Mouse (Mus musculus) hindbrain, embryonic 12.5 days (tissue): ENCODE results near the gene Exoc3l4. TPM values are rescaled to one million over a fixed set of nuclear protein-coding genes. Genes with fewer than 3 reads are reported as not detected.

ENCODE experiments used
- ATAC-seq: fragments of 200-750 bp; cut with Nextera tagmentation; 2 replicates; pipeline ENCODE4 v1.8.0; 2017; ENCODE audit warnings: moderate TSS enrichment; ENCODE audit not compliant: low FRiP score
- H3K27ac ChIP-seq: fragments of 300-500 bp; sonication (generic); 2 replicates; pipeline ENCODE4 v1.5.1; 2016; ENCODE audit warnings: mild to moderate bottlenecking
- H3K27me3 ChIP-seq: fragments of 300-500 bp; sonication (generic); 2 replicates; pipeline ENCODE4 v1.6.1; 2016; ENCODE audit warnings: mild to moderate bottlenecking
- H3K36me3 ChIP-seq: fragments of 300-500 bp; sonication (generic); 2 replicates; pipeline ENCODE4 v1.6.1; 2016; ENCODE audit warnings: mild to moderate bottlenecking
- H3K4me1 ChIP-seq: fragments of 300-500 bp; sonication (generic); 2 replicates; pipeline ENCODE4 v1.6.1; 2016
- H3K4me2 ChIP-seq: fragments of 300-500 bp; sonication (generic); replicated peaks from 2 replicates; pipeline ENCODE4 v1.6.1; 2016; ENCODE audit warnings: mild to moderate bottlenecking
- H3K4me3 ChIP-seq: fragments of 300-500 bp; sonication (generic); 2 replicates; pipeline ENCODE4 v1.5.1; 2016; ENCODE audit warnings: mild to moderate bottlenecking
- H3K9ac ChIP-seq: fragments of 300-500 bp; sonication (generic); 2 replicates; pipeline ENCODE4 v1.6.1; 2016; ENCODE audit warnings: mild to moderate bottlenecking, moderate library complexity
- H3K9me3 ChIP-seq: fragments of 300-500 bp; sonication (generic); replicated peaks from 2 replicates; pipeline ENCODE4 v1.6.1; 2016; ENCODE audit warnings: mild to moderate bottlenecking
- WGBS: fragments of 180-500 bp; shearing (Covaris S2); methylation state at CpG from one replicate; pipeline ENCODE4 v1.1.7; 2016; 5-methylcytosine and 5-hydroxymethylcytosine counted together
- polyA plus RNA-seq: library from polyadenylated mRNA; unstranded; fragments of >200 nt; fragmentation: Nextera tagmentation; extraction: Ambion mirVana; gene quantifications from 2 replicates; pipeline ENCODE4 v1.2.1, GENCODE M21; 2016

The Exoc3l4 gene
- polyA plus RNA-seq, 1 experiment from 2014 or later: 5.1 TPM

DNA sequence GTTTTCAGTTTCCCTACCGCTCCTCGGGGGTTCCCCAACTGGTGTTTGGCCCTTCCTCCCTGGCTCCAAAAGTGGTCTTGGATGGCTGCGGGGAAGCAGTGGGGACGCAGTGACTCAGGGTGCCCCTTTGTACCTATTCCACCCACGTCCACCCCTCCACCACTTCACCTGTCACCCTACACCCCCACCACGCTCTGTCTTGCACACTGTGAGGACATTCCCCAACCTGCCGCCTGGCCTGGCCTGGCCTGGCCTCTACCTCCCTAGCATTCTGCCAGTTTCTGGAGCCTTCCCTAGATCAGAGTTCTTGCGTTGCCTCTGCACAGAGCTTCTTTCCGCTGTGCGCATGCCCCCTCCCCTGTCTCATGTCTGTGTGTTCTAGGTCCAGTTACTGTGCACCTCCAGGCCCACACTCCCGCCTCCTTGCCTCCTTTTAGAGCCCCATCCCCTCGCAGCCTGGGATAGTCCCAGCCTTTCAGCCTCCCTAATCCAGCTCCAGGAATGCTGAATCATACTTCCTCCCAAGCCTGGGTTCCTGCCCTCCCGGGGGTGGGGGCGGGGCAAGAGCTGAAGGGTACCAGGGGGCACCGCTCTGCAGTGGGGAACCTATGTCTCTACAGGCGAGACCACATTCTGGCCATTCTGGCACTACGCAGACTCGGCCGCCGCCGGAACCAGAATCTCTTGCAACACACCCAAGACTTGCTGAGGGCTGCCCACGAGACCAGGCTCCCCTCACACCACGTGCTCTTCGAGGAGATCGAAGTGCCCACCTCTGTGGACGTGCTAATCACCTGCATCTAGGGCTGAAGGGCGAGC lies 13.4 kb downstream of the Exoc3l4 start:
- Histone ChIP-seq H3K4me2 (peak overlapping the region; percentile 59), H3K9me3 (no peaks in the 10 kb centered on the region), H3K27ac (no peak overlapping the region), H3K9ac (peak overlapping the region; percentile 56), H3K4me3 (peak overlapping the region; percentile 30), H3K27me3 (peaks cover 85% of the 10 kb centered on the region), H3K4me1 (peaks cover 40% of the 10 kb centered on the region), H3K36me3 (no peaks in the 10 kb centered on the region)
- WGBS: 11% methylated on average over 27 of the region's 27 CpGs
- no peak for ATAC-seq

DNA sequence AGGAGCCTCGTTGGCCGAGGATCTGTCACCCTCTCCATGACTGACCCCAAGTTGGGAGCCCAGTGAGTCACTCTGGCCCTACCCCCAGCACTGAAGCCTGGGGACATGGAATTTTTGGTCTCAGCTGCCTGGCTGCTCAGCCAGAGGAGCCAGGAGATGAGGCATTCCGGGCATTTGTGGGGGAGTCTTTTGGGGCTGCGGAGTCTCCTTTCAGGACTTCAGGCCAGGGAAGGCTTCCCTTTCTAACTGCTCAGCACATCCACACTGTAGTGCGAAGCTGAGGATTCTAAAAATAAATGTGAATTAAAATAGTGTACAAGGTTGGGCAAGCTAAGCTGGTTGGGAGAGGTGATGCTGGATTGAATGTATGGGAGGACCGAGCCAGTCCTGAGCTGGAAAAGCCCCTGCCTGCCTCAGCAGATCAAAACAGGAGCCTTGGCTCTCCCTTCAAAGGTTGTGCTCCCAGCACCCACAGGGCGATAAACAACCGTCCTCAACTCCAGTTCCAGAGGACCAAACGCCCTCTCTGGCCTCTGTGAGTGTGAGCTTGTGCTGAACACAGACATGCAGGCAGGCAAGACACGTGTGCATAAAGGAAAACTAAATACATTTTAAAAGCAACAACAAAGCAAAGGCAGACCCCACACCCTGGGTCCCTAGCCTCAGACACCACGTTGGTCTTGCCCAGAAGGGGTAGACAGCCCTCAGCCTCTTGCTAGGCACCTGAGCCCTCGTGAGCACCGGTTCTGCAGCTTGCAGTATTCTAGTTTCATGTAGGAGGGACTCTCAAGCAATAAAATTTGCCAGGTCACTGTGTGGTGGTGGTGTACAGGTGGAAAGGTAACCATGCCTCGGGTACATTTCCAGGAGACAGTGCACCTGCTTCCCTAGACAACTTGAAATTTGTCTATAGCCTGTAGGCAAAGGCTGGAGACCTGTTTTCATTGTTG lies 14.3 kb downstream of the Exoc3l4 start:
- ATAC-seq: no peak
- H3K4me1 ChIP-seq: peaks cover 41% of the 10 kb centered on the region
- H3K36me3 ChIP-seq: no peaks in the 10 kb centered on the region
- H3K9ac ChIP-seq: no peak overlapping the region
- 24% methylated on average over 14 of the region's 14 CpGs for WGBS
- no peak overlapping the region for H3K4me2 ChIP-seq
- peaks cover 82% of the 10 kb centered on the region for H3K27me3 ChIP-seq
- no peak overlapping the region for H3K27ac ChIP-seq
- no peak overlapping the region for H3K4me3 ChIP-seq
- H3K9me3 ChIP-seq: no peaks in the 10 kb centered on the region

GRCm38 (mm10) chr12:111432097-111432496 lies 15.3 kb downstream of the Exoc3l4 start:
- WGBS: 30% methylated on average over 4 of the region's 4 CpGs
- H3K4me1 ChIP-seq: peaks cover 41% of the 10 kb centered on the region

GRCm38 (mm10) chr12:111432751-111433331 lies 16.0 kb downstream of the Exoc3l4 start:
- H3K4me3 ChIP-seq: no peak overlapping the region
- ATAC-seq: no peak
- 55% methylated on average over 5 of the region's 5 CpGs for WGBS
- peaks cover 81% of the 10 kb centered on the region for H3K27me3 ChIP-seq
- H3K9me3 ChIP-seq: no peaks in the 10 kb centered on the region
- H3K9ac ChIP-seq: peak overlapping the region; percentile 32; the same call in 1 of the 2 replicates
- 0 out of 2 replicates have a peak overlapping the region, but pooled peaks have one; percentile 30 for H3K27ac ChIP-seq
- H3K36me3 ChIP-seq: no peaks in the 10 kb centered on the region
- H3K4me1 ChIP-seq: peaks cover 41% of the 10 kb centered on the region
- no peak overlapping the region for H3K4me2 ChIP-seq

More at GRCm38 (mm10) chr12:111432097-111432496, 15.3 kb downstream of the Exoc3l4 start:
- Histone ChIP-seq H3K27ac (no peak overlapping the region), H3K9ac (no peak overlapping the region), H3K4me3 (no peak overlapping the region), H3K27me3 (peaks cover 82% of the 10 kb centered on the region), H3K4me2 (no peak overlapping the region), H3K36me3 (no peaks in the 10 kb centered on the region), H3K9me3 (no peaks in the 10 kb centered on the region)
- no peak for ATAC-seq

- H3K27me3 ChIP-seq: peaks cover 74% of the 10 kb centered on the region
- no peak for ATAC-seq
- no peak overlapping the region for H3K4me2 ChIP-seq
- H3K4me3 ChIP-seq: no peak overlapping the region
- 30% methylated on average over 7 of the region's 7 CpGs for WGBS
- H3K9ac ChIP-seq: no peak overlapping the region
- H3K36me3 ChIP-seq: no peaks in the 10 kb centered on the region
- peaks cover 32% of the 10 kb centered on the region for H3K4me1 ChIP-seq
- no peaks in the 10 kb centered on the region for H3K9me3 ChIP-seq
- no peak overlapping the region for H3K27ac ChIP-seq
Observed at GRCm38 (mm10) chr12:111434164-111434744, 17.4 kb downstream of the Exoc3l4 start.

DNA sequence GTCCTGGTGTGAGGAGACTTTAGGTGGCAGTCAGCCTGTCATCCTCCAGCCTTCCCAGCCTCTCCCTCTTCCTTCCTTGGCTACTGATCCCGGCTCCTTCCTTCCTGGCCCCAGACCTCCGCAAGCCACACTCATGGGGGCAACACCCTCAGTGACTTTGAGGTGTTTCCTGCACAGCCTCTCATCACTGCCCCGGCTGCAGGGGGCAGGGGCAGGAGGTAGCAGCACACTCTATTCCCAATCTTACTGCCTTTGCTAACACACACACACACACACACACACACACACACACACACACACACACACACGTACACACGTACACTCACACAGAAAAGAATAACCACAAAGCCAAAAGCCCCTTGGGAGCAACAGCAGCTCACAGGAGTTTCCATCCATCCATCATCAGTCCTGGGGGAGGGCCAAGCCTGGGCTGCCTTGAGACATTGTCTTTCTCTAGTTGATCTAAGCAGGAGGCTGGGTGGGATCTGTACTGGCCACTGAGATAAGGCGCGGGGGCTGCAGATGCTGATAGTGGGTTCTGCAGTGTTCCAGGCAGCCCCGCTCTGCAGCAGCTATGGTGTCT lies 18.0 kb downstream of the Exoc3l4 start:
- 0 out of 2 replicates have a peak overlapping the region, but pooled peaks have one; percentile 3 for H3K4me2 ChIP-seq
- no peaks in the 10 kb centered on the region for H3K36me3 ChIP-seq
- H3K4me3 ChIP-seq: no peak overlapping the region
- H3K4me1 ChIP-seq: peaks cover 26% of the 10 kb centered on the region
- no peak overlapping the region for H3K27ac ChIP-seq
- ATAC-seq: no peak
- no peak overlapping the region for H3K9ac ChIP-seq
- H3K9me3 ChIP-seq: no peaks in the 10 kb centered on the region
- WGBS: 33% methylated on average over 8 of the region's 8 CpGs
- peaks cover 72% of the 10 kb centered on the region for H3K27me3 ChIP-seq

DNA sequence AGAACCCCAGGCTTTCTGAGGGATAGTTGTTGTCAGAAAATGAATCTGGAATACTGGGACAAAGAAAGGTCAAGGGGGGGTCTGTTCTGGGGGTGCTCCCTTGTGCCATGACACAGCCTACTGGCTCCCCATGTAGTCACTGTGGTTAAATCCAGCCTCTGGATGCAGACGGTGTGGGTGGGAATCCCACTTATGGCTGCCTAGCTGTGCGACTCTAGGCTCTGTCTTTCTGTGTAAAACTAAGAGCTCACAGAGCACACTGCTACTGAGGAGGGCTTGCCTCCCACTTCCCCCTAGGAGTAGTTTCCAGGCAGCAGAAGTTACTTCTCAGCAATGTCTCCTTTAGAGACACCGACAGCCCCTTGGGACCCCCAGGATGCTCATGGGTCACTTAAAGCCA lies 19.4 kb downstream of the Exoc3l4 start:
- Histone ChIP-seq H3K4me3 (no peak overlapping the region), H3K27ac (no peak overlapping the region), H3K27me3 (peaks cover 70% of the 10 kb centered on the region), H3K4me2 (no peak overlapping the region), H3K9ac (no peak overlapping the region), H3K36me3 (no peaks in the 10 kb centered on the region), H3K4me1 (peaks cover 16% of the 10 kb centered on the region), H3K9me3 (no peaks in the 10 kb centered on the region)
- WGBS: 75% methylated on average over 3 of the region's 3 CpGs
- no peak for ATAC-seq

- H3K27me3 ChIP-seq: peaks cover 70% of the 10 kb centered on the region
- peaks cover 16% of the 10 kb centered on the region for H3K4me1 ChIP-seq
Observed at GRCm38 (mm10) chr12:111436640-111437039, 19.8 kb downstream of the Exoc3l4 start.

GRCm38 (mm10) chr12:111437222-111437900 lies 20.5 kb downstream of the Exoc3l4 start:
- Histone ChIP-seq H3K4me2 (no peak overlapping the region), H3K4me1 (peaks cover 20% of the 10 kb centered on the region), H3K36me3 (no peaks in the 10 kb centered on the region), H3K9ac (no peak overlapping the region), H3K9me3 (no peaks in the 10 kb centered on the region), H3K27me3 (peaks cover 70% of the 10 kb centered on the region), H3K4me3 (no peak overlapping the region), H3K27ac (no peak overlapping the region)
- WGBS: 79% methylated on average over 5 of the region's 5 CpGs
- no peak for ATAC-seq

More at GRCm38 (mm10) chr12:111436640-111437039, 19.8 kb downstream of the Exoc3l4 start:
- Histone ChIP-seq H3K9me3 (no peaks in the 10 kb centered on the region), H3K9ac (no peak overlapping the region), H3K36me3 (no peaks in the 10 kb centered on the region), H3K27ac (no peak overlapping the region), H3K4me2 (no peak overlapping the region), H3K4me3 (no peak overlapping the region)
- 79% methylated on average over 8 of the region's 8 CpGs for WGBS
- ATAC-seq: no peak

- H3K4me1 ChIP-seq: peaks cover 28% of the 10 kb centered on the region
- ATAC-seq: no peak
- H3K36me3 ChIP-seq: no peaks in the 10 kb centered on the region
- no peak overlapping the region for H3K27ac ChIP-seq
- H3K27me3 ChIP-seq: peaks cover 79% of the 10 kb centered on the region
- WGBS: 89% methylated on average over 6 of the region's 6 CpGs
- H3K9me3 ChIP-seq: no peaks in the 10 kb centered on the region
- H3K4me2 ChIP-seq: no peak overlapping the region
- no peak overlapping the region for H3K4me3 ChIP-seq
- no peak overlapping the region for H3K9ac ChIP-seq
Observed at GRCm38 (mm10) chr12:111438850-111439249, 22.0 kb downstream of the Exoc3l4 start.
